Mouse (Mus musculus) E14TG2a.4 (cell line): Measurements from ENCODE around the gene Lsamp.

ENCODE experiments used
- CTCF ChIP-seq: conservative IDR thresholded peaks from 2 replicates; pipeline ENCODE4 v1.5.1; 2014; ENCODE audit warnings: low read length
- POU5F1 ChIP-seq: IDR thresholded peaks from 2 replicates; pipeline ENCODE4 v1.6.1; 2014; ENCODE audit warnings: low read length, borderline replicate concordance

DNA sequence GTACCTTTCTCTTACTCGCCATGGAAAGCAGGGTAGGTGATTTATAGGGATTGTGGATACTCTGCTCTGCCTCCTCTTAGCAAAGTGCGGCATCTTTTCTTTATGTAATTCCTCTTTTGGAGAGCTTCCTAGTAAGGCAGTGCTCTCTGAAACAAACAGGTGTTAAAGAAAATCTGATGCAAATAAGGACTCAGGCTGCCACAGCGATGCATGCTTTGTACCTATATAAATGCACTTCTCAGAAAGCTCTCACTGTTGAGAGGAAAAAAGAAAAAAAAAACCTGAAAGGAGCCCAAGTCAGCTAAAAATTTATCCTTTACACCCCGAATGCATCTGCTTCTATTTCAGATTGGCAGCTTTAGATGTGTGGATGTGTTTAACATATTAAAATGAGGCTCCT, 2095.4 kb downstream of the Lsamp start:
- TF ChIP-seq CTCF, result no peak
- TF ChIP-seq POU5F1, result no peak
